Mouse (Mus musculus): ENCODE results near the gene Wipf3. TPM values are rescaled to one million over a fixed set of nuclear protein-coding genes. Genes with fewer than 3 reads are reported as not detected.
A peak's percentile ranks its signal among the peaks of the same experiment; 100 is the strongest.

Wipf3 gene
- polyA plus RNA-seq, 1 experiment from 2014 or later = 1.1 TPM

DNA sequence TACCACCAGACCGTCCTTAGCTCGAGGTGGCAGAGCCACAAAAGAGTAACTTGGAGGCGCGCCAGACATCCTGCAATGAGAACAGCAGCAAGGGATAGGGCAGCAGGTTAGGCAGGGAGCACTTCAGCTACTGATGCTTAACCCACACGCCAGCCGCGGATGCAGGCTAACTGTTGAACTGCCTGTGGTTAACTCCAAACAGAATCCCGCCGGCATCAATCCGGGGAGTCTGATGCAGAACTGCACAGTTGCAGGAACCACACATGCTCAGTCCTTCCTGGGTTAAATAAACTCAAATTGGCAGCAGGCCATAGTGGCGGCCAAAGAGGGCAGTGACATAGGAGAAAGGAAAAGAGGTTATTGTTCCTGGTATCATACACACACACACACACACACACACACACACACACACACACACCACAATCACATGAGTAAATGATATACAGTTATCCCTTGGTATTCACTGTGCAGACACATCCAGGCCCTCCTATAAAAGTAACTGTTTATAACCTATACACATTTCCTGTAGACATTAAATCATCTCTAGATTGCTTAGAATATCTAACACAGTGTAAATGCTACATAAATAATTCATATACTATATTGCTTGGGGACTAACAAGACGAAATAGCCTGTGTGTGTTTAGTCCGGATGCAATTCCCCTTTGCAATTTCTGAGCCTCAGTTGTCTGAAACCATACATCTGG, 119.1 kb downstream of the Wipf3 start:
- H3K36me3 ChIP-seq = no peaks in the 10 kb centered on the region
- no peaks in the 10 kb centered on the region for H3K27me3 ChIP-seq (replicated peaks)
- 46% methylated on average over 13 of the region's 13 CpGs for WGBS
- H3K4me3 ChIP-seq (replicated peaks) = no peak overlapping the region
- H3K9ac ChIP-seq = no peak overlapping the region
- H3K27ac ChIP-seq = no peak overlapping the region
- H3K9me3 ChIP-seq = no peaks in the 10 kb centered on the region
- no peak overlapping the region for H3K4me2 ChIP-seq (replicated peaks)
- peak; percentile 28; the same call in 1 of the 2 replicates for ATAC-seq
- H3K4me1 ChIP-seq (replicated peaks) = no peaks in the 10 kb centered on the region

DNA sequence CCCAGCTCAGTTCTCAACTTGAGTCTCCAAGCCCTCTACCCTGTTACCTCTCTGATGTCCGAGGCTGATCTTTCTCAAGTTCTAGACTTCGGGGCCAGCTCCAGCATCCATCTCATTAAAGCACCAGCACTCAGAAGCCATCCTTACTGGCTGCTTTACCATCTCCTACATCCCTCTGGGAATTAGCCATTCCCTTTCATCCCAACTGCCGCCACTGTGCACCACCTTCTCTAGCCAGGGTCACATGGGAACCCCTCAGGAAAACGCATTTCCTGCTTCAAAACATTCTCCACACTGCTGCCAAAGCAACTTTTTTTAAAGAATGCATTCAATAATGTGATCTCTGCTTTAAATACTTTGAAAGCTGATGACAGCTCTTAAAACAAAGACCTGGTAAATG, 119.9 kb downstream of the Wipf3 start:
- Histone ChIP-seq H3K36me3 (no peaks in the 10 kb centered on the region), H3K4me3 (replicated peaks) (no peak overlapping the region), H3K9ac (no peak overlapping the region), H3K27me3 (replicated peaks) (no peaks in the 10 kb centered on the region), H3K9me3 (no peaks in the 10 kb centered on the region), H3K4me1 (replicated peaks) (no peaks in the 10 kb centered on the region), H3K27ac (no peak overlapping the region), H3K4me2 (replicated peaks) (no peak overlapping the region)
- 66% methylated on average over 4 of the region's 4 CpGs for whole genome bisulfite sequencing
- ATAC-seq = no peak

DNA sequence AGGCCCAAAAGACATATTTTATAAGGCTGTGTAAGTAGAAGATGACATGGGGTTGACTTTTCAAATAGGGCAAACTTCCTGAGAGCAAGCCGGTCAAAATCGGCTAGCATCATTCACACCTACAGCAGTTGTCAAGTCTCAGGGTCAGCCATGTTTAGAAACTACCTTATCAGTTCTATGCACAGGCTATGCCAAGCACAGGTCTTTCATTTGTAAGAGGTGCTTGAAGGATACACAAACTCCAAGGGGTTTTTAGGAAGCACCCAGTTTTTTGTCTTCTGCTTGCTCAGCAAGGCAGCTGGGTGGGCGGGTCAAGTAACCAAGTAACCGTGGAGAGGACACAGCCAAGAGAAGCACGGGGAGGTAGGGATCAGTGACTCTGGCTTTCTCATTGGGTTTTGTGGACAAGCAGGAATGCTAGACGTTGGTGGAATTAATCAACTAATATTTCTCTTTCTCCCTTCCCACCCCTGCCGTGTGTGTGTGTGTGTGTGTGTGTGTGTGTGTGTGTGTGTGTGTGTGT, 121.5 kb downstream of the Wipf3 start:
- H3K4me3 ChIP-seq (replicated peaks) = no peak overlapping the region
- no peaks in the 10 kb centered on the region for H3K9me3 ChIP-seq
- no peak for ATAC-seq
- no peak overlapping the region for H3K9ac ChIP-seq
- H3K36me3 ChIP-seq = no peaks in the 10 kb centered on the region
- WGBS = 66% methylated on average over 6 of the region's 7 CpGs
- no peaks in the 10 kb centered on the region for H3K4me1 ChIP-seq (replicated peaks)
- no peak overlapping the region for H3K27ac ChIP-seq
- no peaks in the 10 kb centered on the region for H3K27me3 ChIP-seq (replicated peaks)
- H3K4me2 ChIP-seq (replicated peaks) = no peak overlapping the region

DNA sequence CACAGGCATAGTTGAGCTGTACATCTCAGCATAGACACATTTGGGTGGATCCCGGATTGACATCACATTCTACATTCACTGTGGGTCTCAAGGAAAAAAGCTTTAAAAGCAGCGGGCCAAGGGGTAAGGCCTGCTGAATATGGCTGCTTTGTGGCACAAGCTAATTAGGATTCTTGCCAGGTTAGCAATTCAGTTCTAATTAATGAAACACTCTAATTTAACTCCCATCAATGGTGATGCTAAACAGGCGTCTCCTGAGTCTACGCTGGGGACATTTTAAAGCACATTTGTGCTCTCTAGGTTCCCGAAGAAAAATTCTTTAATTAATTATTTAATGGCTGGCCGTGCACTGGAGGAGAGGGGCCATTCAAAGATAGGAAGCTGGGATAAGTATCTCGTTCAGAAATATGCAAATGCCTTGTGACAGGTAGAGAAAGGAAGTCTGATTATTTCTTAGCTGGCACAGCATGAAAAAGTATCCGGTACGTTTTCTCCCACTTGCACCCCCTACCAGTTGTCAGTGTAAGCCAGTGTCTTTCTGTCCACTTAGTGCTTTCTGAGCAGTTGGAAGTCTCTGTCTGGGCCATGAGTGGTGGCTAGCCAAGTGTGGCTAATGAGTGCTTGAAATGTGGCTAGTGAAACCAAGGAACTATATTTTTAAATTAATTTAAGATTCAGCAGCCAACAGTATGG, 123.5 kb downstream of the Wipf3 start:
- no peak for ATAC-seq
- Histone ChIP-seq H3K4me3 (replicated peaks) (no peak overlapping the region), H3K4me2 (replicated peaks) (no peak overlapping the region), H3K27ac (no peak overlapping the region), H3K9ac (no peak overlapping the region), H3K36me3 (no peaks in the 10 kb centered on the region), H3K9me3 (no peaks in the 10 kb centered on the region), H3K4me1 (replicated peaks) (no peaks in the 10 kb centered on the region), H3K27me3 (replicated peaks) (no peaks in the 10 kb centered on the region)
- 80% methylated on average over 9 of the region's 9 CpGs for WGBS

Other genes starting within 250 kb of the Wipf3 start
- gene Prr15, start 103.8 kb upstream of the Wipf3 start, polyA plus RNA-seq (2015; fragmentation: Nextera tagmentation; extraction: Ambion mirVana) = 11.3 and 11.7 TPM in 2 replicates
- 5.9 and 6.4 TPM in 2 replicates for gene Scrn1, start 136.9 kb downstream of the Wipf3 start, polyA plus RNA-seq (2015; fragmentation: Nextera tagmentation; extraction: Ambion mirVana)
- gene Plekha8, start 165.5 kb downstream of the Wipf3 start, polyA plus RNA-seq (2015; fragmentation: Nextera tagmentation; extraction: Ambion mirVana) = 6.2 and 6.4 TPM in 2 replicates
- 23.1 and 24.3 TPM in 2 replicates for gene Fkbp14, start 167.7 kb downstream of the Wipf3 start, polyA plus RNA-seq (2015; fragmentation: Nextera tagmentation; extraction: Ambion mirVana)